Mouse (Mus musculus) cortical plate, adult 2 months (tissue): ENCODE data around the gene Fkbp5. TPM values are rescaled to one million over a fixed set of nuclear protein-coding genes. Genes with fewer than 3 reads are reported as not detected.

Source experiments
- H3K27ac ChIP-seq: fragments of 200-500 bp; 2 replicates; pipeline ENCODE4 v1.5.1; 2012; ENCODE audit warnings: low read length, control low read depth, inconsistent platforms; ENCODE audit not compliant: insufficient read depth
- H3K4me1 ChIP-seq: fragments of 200-500 bp; 2 replicates; pipeline ENCODE4 v1.6.1; 2011; ENCODE audit warnings: low read length; ENCODE audit not compliant: control insufficient read depth, insufficient read depth
- H3K4me3 ChIP-seq: fragments of 200-500 bp; 2 replicates; pipeline ENCODE4 v1.5.1; 2011; ENCODE audit warnings: mild to moderate bottlenecking, low read length, control low read depth; ENCODE audit not compliant: insufficient read depth
- CTCF ChIP-seq: fragments of 200-500 bp; IDR thresholded peaks from 2 replicates; pipeline ENCODE4 v1.5.1; 2011; ENCODE audit warnings: mild to moderate bottlenecking, control low read depth, low read length; ENCODE audit not compliant: insufficient read depth; ENCODE audit errors: extremely low read depth
- POLR2A ChIP-seq: fragments of 200-500 bp; IDR thresholded peaks from 2 replicates; pipeline ENCODE4 v1.6.1; 2011; ENCODE audit warnings: mild to moderate bottlenecking, low read length, control low read depth; ENCODE audit not compliant: insufficient read depth; ENCODE audit errors: extremely low read depth
- polyA plus RNA-seq: library from polyadenylated mRNA; depleted of rRNA; stranded (reverse); fragments of >200 nt; gene quantifications from 2 replicates; pipeline ENCODE4 v1.2.3, GENCODE M21; 2012

The Fkbp5 gene
- polyA plus RNA-seq, 1 experiment = 13.5 TPM

DNA sequence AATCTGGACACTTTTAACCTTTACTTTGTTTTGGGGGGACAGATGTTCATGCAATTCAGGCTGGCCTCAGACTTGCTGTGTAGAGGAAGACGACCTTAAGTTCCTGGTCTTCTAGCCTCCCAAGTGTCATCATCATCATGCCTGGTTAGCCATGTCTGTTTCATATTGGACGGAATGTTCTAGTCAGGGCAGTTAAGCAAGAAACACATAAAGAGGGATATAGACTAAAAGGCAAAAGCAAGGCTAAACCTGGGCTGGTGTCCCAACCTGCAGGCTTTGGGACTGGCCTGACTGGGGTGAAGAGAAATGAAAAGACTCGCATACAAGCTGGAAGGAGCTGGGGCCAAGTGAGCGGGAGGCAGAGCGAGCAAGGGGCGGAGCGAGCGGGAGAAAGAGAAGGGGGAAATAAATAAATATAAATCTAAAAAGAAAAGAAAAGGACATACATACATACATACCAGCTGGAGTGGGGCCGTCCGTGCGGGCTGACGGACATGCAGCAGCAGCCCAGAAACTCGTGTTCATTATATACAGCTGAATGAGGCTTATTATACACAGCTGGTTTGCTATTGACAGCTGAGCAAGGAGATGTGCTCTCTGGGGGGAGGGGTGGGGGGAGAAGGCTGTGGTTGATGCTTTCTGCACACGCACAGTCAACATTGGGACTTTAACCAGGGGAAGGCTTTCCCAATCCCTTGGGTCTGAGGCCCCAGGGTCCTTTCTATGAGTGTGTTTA is 26.1 kb downstream of the Fkbp5 start:
- no peak overlapping the region for H3K4me3 ChIP-seq
- no peak overlapping the region for H3K27ac ChIP-seq
- H3K4me1 ChIP-seq = no peaks in the 10 kb centered on the region
- no peak for TF ChIP-seq CTCF
- TF ChIP-seq POLR2A = no peak

DNA sequence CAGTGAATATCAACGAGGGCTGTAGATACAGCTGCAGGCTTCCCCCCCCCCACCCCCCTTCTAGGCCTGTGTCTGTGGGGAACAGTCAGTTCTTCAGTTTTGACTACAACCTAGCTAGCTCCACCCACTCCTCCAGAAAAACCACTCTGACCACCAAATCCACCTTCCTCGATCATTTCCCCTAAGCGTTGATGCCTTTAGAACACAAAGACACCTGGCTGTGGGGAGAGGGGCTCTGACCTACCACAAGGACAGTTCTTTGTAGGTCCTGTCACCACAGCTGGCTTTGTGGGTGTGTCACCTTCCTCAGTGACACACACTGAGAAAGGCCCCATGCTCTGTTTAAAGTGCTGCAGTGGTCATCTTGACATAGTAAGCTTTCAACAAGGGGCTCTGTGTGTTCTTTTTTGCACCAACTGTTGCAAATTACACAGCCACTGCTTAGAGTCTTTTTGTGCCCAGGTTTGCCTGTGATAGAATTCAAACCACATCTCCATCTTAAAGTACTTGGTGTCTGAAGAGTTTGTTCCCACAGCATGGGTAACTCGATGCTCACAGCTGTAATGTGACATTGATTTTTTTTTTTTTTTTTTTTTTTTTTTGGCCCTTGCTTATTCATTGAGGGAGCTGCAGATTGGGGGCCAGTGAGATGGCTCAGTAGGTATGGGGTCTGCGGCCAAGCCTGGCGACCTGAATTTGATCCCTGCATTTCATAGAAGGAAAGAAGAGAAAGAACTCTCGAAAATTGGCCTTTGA is 28.9 kb downstream of the Fkbp5 start:
- TF ChIP-seq CTCF = no peak
- no peak for TF ChIP-seq POLR2A
- H3K4me1 ChIP-seq = no peaks in the 10 kb centered on the region; the same call in 1 of the 2 replicates

DNA sequence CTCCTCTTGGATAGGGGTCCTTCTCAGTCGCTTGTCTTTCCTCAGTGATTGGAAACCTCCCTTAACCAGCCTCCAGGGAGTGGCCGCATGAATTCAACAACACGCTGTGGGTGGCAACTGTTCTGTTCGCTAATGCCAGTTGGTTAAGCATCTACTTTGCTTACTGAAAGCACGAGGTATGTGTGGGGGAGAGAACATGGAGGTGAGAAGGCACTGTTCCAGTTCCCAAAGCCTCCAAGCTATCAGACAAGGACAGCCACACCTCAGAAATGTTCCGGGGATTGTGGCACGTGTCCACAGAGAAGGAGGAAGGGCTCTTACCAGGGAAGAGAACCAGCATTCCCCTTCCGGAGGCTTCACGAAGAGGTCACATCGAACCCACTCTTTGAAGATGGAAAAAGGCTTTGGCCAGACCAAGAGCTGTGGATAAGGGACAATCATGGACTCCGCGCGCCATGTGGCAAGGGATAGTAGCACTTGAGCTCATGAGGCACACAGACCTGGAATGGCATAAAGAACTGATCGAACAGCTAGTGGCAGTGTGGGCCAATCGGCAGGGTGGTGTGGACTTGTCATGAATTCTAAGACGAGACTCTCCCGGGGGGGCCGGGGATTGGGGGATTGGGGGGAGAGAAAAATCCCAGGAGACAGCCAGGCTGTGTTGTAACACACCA is 29.6 kb downstream of the Fkbp5 start:
- H3K4me1 ChIP-seq = no peaks in the 10 kb centered on the region; the same call in 1 of the 2 replicates
- TF ChIP-seq POLR2A (no peak), CTCF (no peak)

More for the DNA sequence above, 28.9 kb downstream of the Fkbp5 start:
- Histone ChIP-seq H3K27ac (no peak overlapping the region), H3K4me3 (no peak overlapping the region)

DNA sequence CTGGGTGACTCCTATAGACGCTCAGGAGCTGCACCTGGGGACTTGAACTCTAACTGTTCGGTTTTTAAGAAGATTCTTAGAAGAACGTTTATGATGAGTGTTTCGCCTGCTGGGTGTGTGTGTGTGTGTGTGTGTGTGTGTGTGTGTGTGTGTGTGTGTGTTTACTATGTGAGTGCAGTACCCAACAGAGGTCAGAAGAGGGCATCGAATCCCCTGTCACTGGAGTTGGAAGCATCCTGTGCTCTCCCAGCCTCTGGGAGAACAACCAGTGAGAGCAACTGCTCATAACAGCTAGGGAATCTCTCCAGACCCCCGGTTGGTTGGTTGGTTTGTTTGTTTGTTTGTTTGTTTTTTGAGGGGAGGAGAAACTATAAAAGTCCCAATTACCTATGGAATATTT is 30.6 kb downstream of the Fkbp5 start:
- Histone ChIP-seq H3K4me3 (no peak overlapping the region; the same call in 1 of the 2 replicates), H3K4me1 (no peaks in the 10 kb centered on the region; the same call in 1 of the 2 replicates), H3K27ac (no peak overlapping the region)
- TF ChIP-seq POLR2A (no peak), CTCF (0 out of 2 replicates have a peak, but pooled peaks have one; percentile 6)

More for the DNA sequence above, 29.6 kb downstream of the Fkbp5 start:
- Histone ChIP-seq H3K27ac (no peak overlapping the region), H3K4me3 (no peak overlapping the region)

DNA sequence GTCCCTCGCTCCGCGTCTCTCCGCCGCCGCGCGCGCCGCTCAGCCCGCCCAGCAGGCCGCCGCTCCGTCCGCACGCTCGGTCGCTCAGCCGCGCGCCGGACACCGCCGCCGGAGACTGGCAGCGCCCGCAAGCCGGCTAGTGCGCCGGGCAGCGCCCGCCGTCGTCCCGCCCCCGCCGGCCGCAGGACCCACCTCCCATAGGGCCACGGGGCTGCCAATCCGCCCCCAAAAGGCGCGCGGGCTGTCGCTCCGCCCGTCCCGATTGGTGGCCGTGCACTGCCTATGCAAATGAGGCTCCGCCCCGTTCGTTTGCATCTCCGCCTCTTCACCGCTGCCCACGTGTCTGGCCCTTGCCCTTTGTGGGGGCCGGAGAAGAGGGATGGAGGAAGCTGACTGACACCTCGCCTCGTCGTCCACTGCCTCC is 31.3 kb downstream of the Fkbp5 start:
- peak; percentile 34; the same call in 1 of the 2 replicates for TF ChIP-seq POLR2A
- TF ChIP-seq CTCF = no peak
- peak overlapping the region; percentile 98 for H3K4me3 ChIP-seq
- H3K4me1 ChIP-seq = no peaks in the 10 kb centered on the region; the same call in 1 of the 2 replicates
- peak overlapping the region; percentile 75; the same call in 1 of the 2 replicates for H3K27ac ChIP-seq

DNA sequence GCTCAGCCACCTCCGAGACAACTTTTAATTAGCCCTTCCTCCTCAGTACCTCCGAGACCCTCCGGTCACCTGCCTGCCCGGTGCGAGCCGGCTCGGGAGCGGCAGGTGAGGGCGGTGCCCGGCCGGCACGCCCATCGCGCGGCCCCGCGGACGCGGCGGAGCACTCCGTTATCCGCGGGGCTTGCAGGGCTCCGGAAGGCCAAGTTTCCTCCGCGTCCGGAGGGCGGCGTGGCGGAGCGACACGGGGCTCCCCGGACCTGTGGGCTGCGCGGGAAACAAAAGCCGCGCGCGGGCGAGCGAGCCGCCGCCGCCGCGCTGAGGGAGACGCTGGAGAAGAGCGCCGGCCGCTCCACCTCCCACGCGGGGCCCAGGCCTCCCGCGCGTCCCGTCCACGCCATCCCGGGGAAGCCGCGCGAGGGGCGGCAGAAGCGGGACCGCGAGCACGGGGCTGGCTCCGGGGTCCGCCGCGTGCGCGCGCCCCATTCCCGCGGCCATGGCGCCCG is 31.8 kb downstream of the Fkbp5 start:
- Histone ChIP-seq H3K4me3 (peak overlapping the region; percentile 98), H3K27ac (peak overlapping the region; percentile 75), H3K4me1 (no peaks in the 10 kb centered on the region; the same call in 1 of the 2 replicates)
- TF ChIP-seq POLR2A (no peak), CTCF (no peak)

DNA sequence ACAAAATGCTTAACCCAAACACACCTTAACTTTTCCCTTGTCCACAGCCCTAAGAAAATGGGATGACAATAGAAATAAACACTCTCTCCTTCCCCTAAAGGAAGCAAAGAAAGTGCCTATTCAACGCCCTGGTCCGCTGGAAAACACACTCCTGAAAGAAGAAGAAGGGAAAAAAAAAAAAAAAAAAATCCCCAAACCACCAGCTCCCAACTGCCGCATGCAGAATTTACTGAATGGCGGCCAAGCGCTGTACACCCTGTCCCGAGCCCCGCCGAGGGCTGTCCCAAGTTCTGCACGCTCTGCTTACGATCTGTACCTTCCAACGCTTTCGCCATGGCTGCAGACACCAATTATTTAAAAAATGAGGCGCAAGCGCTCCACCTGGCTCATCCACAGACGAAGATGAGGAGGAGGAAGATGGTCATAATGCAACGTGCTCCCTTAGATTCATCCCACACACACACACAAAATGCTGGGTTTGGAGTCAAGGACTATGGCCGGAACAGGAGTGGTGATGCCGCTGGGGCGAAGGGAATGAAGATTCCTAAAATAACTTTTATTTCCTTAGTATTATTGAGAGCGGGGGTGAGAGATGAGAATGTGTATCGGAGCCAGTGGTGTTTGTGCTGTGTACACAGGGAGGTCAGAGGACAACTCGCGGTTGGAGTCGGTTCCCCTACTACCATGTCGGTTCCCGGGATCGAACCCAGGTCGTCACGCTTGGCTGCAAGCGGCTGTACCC is 32.5 kb downstream of the Fkbp5 start:
- no peaks in the 10 kb centered on the region; the same call in 1 of the 2 replicates for H3K4me1 ChIP-seq
- TF ChIP-seq CTCF (no peak), POLR2A (no peak)
- peak overlapping the region; percentile 75; the same call in 1 of the 2 replicates for H3K27ac ChIP-seq
- H3K4me3 ChIP-seq = peak overlapping the region; percentile 98

DNA sequence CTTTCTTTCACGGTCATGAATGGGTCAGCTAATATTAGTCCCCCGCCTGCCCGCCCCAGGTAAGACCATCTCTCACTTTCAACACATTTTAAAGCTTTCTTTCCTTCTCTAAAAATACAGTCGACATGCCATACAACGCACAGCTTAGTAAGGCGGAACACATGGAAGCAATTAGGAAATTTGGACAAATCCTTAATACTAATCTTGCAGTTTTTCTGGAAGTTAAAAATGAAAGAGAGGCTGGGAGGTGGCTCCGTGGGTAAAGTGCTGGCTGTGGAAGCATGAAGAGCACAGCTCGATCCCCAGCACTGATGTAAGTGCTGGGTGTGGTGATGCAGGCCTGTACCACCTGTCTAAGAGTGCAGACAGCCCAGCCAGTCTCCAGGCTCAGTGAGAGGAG is 39.9 kb downstream of the Fkbp5 start:
- TF ChIP-seq POLR2A = no peak
- no peak for TF ChIP-seq CTCF
- Histone ChIP-seq H3K4me1 (no peaks in the 10 kb centered on the region), H3K27ac (no peak overlapping the region), H3K4me3 (no peak overlapping the region)
